Mouse (Mus musculus) naive thymus-derived CD4-positive, alpha-beta T cell, adult 2 months (primary cell): ENCODE results near the gene Spsb1.
A peak's percentile ranks its signal among the peaks of the same experiment; 100 is the strongest.

ENCODE experiments used
- DNase-seq: peaks from one replicate; pipeline ENCODE4 v3.0.0-alpha.2; 2011; ENCODE audit warnings: low read depth

The Spsb1 gene

GRCm38 (mm10) chr4:149954893-149955439, at the start of gene Spsb1:
Gene Spsb1 (minus strand): TSS chr4:149955043.
- peak; percentile 99 for DNase-seq

- no peak for DNase-seq
Measured at GRCm38 (mm10) chr4:150003641-150004040, 48.8 kb upstream of the Spsb1 start.

- DNase-seq, result no peak
Measured at GRCm38 (mm10) chr4:150003021-150003580, 48.3 kb upstream of the Spsb1 start.

- DNase-seq, result no peak
Measured at GRCm38 (mm10) chr4:150002021-150002528, 47.2 kb upstream of the Spsb1 start.

GRCm38 (mm10) chr4:150001221-150001860, 46.5 kb upstream of the Spsb1 start:
- DNase-seq, result peak; percentile 56

- no peak for DNase-seq
Measured at GRCm38 (mm10) chr4:149999931-150000555, 45.2 kb upstream of the Spsb1 start.

GRCm38 (mm10) chr4:149999510-149999900, 44.7 kb upstream of the Spsb1 start:
- no peak for DNase-seq

- no peak for DNase-seq
Measured at GRCm38 (mm10) chr4:149998786-149999509, 44.1 kb upstream of the Spsb1 start.

- peak; percentile 48 for DNase-seq
Measured at GRCm38 (mm10) chr4:149997999-149998398, 43.2 kb upstream of the Spsb1 start.

GRCm38 (mm10) chr4:149996440-149996839, 41.6 kb upstream of the Spsb1 start:
- DNase-seq, result no peak

GRCm38 (mm10) chr4:149995911-149996310, 41.1 kb upstream of the Spsb1 start:
- no peak for DNase-seq

- DNase-seq, result no peak
Measured at GRCm38 (mm10) chr4:149994218-149994617, 39.4 kb upstream of the Spsb1 start.

- no peak for DNase-seq
Measured at GRCm38 (mm10) chr4:149992670-149993032, 37.8 kb upstream of the Spsb1 start.

GRCm38 (mm10) chr4:149991755-149992669, 37.2 kb upstream of the Spsb1 start:
- no peak for DNase-seq

GRCm38 (mm10) chr4:149990954-149991633, 36.3 kb upstream of the Spsb1 start:
- DNase-seq, result peak; percentile 65

GRCm38 (mm10) chr4:149990212-149990953, 35.5 kb upstream of the Spsb1 start:
- DNase-seq, result no peak

- DNase-seq, result peak; percentile 92
Measured at GRCm38 (mm10) chr4:149988931-149989556, 34.2 kb upstream of the Spsb1 start.

- DNase-seq, result no peak
Measured at GRCm38 (mm10) chr4:149988301-149988700, 33.5 kb upstream of the Spsb1 start.

GRCm38 (mm10) chr4:149986671-149987417, 32.0 kb upstream of the Spsb1 start:
- DNase-seq, result no peak
